Mouse (Mus musculus) lung, adult 2 months (tissue): ENCODE measurements around the gene Herc2.

Experiments used
- CTCF ChIP-seq: fragments of 200-500 bp; IDR thresholded peaks from 2 replicates; pipeline ENCODE4 v1.5.1; 2011; ENCODE audit warnings: mild to moderate bottlenecking, low read length, control low read depth; ENCODE audit not compliant: insufficient read depth
- POLR2A ChIP-seq: fragments of 200-500 bp; IDR thresholded peaks from 2 replicates; pipeline ENCODE4 v1.6.1; 2011; ENCODE audit warnings: low read depth, mild to moderate bottlenecking, control low read depth, low read length, borderline replicate concordance; ENCODE audit errors: extremely low read depth

DNA sequence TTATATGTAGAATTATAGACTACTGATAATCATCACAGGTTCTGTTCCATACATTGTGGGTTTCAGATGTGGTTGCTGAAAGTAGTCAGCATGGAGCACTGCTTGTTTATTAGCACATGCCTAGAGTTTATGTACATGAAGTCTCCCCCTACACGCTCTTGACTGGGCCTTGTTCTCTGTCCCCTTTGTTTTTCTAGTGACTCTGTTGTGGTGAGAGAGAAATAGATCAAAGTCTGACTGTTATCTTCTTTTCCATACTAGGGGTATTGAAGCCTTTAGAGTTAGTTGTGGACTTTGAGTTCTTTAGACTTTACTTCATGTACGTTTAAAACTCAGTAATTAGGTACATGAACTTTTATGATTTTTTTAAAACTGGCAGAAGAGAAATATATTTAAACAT is 33.0 kb downstream of the Herc2 start:
- TF ChIP-seq POLR2A = no peak
- TF ChIP-seq CTCF = no peak
